Mouse (Mus musculus) myocyte (in vitro differentiated cells): ENCODE measurements around the gene Dyrk3. TPM values are rescaled to one million over a fixed set of nuclear protein-coding genes. Genes with fewer than 3 reads are reported as not detected.

Experiments
- H3K27me3 ChIP-seq: one replicate; pipeline ENCODE4 v1.6.1; 2011; ENCODE audit not compliant: control insufficient read depth, insufficient read depth, insufficient read length
- H3K36me3 ChIP-seq: one replicate; pipeline ENCODE4 v1.6.1; 2011; ENCODE audit not compliant: control insufficient read depth, insufficient read depth
- H3K4me2 ChIP-seq: one replicate; pipeline ENCODE4 v1.6.1; 2011; ENCODE audit warnings: low read depth, control low read depth
- H3K4me3 ChIP-seq: one replicate; pipeline ENCODE4 v1.5.1; 2011; ENCODE audit warnings: mild to moderate bottlenecking, control low read depth, moderate library complexity
- H3K79me2 ChIP-seq: one replicate; pipeline ENCODE4 v1.6.1; 2011; ENCODE audit not compliant: control insufficient read depth, insufficient read depth
- H3ac ChIP-seq: one replicate; pipeline ENCODE4 v1.6.1; 2011; ENCODE audit not compliant: control insufficient read depth, insufficient read length
- CEBPB ChIP-seq: IDR thresholded peaks from 2 replicates; pipeline ENCODE4 v1.6.1; 2011; ENCODE audit warnings: mild to moderate bottlenecking, moderate library complexity; ENCODE audit not compliant: poor library complexity, insufficient read depth, severe bottlenecking
- E2F4 ChIP-seq: IDR thresholded peaks from one replicate; pipeline ENCODE4 v1.6.1; 2011; ENCODE audit warnings: mild to moderate bottlenecking, control low read depth, moderate library complexity; ENCODE audit not compliant: insufficient read depth
- MAX ChIP-seq: IDR thresholded peaks from one replicate; pipeline ENCODE4 v1.6.1; 2011; ENCODE audit warnings: low read depth, mild to moderate bottlenecking, control low read depth
- MYOD1 ChIP-seq, 3 experiments: IDR thresholded peaks; one replicate each; pipeline ENCODE4 v1.6.1; 2011; ENCODE audit warnings: control low read depth in 2 of 3, low read depth in 2 of 3, mild to moderate bottlenecking in 2 of 3, moderate library complexity in 1 of 3; ENCODE audit not compliant: insufficient read length in 2 of 3, control insufficient read depth in 1 of 3
- MYOG ChIP-seq, 3 experiments: IDR thresholded peaks; one replicate each; pipeline ENCODE4 v1.6.1; 2011; ENCODE audit warnings: control low read depth in 2 of 3, low read depth in 2 of 3, mild to moderate bottlenecking in 2 of 3; ENCODE audit not compliant: insufficient read length in 2 of 3, control insufficient read depth in 1 of 3, insufficient read depth in 1 of 3
- POLR2AphosphoS2 ChIP-seq: IDR thresholded peaks from one replicate; pipeline ENCODE4 v1.6.1; 2011; ENCODE audit warnings: low read depth, control low read depth; ENCODE audit not compliant: insufficient read length
- REST ChIP-seq: IDR thresholded peaks from one replicate; pipeline ENCODE4 v1.6.1; 2011; ENCODE audit warnings: mild to moderate bottlenecking, control low read depth, moderate library complexity; ENCODE audit not compliant: insufficient read depth, insufficient read length
- SRF ChIP-seq: IDR thresholded peaks from one replicate; pipeline ENCODE4 v1.6.1; 2011; ENCODE audit warnings: low read depth; ENCODE audit not compliant: control insufficient read depth, insufficient read length
- TCF12 ChIP-seq: IDR thresholded peaks from one replicate; pipeline ENCODE4 v1.6.1; 2011; ENCODE audit warnings: mild to moderate bottlenecking, control low read depth; ENCODE audit not compliant: poor library complexity, insufficient read depth, severe bottlenecking
- TCF3 ChIP-seq: IDR thresholded peaks from one replicate; pipeline ENCODE4 v1.6.1; 2011; ENCODE audit warnings: low read depth, control low read depth; ENCODE audit not compliant: insufficient read length
- USF1 ChIP-seq: IDR thresholded peaks from one replicate; pipeline ENCODE4 v1.6.1; 2011; ENCODE audit warnings: low read depth, mild to moderate bottlenecking, control low read depth, moderate library complexity
- polyA plus RNA-seq: library from polyadenylated mRNA; unstranded; fragments of >200 nt; fragmentation: generic; extraction: Trizol; gene quantifications from one replicate; pipeline ENCODE4 v1.2.1, GENCODE M21; 2012; ENCODE audit warnings: missing spikeins

Gene Dyrk3
- polyA plus RNA-seq, 1 experiment = 2.7 TPM

DNA sequence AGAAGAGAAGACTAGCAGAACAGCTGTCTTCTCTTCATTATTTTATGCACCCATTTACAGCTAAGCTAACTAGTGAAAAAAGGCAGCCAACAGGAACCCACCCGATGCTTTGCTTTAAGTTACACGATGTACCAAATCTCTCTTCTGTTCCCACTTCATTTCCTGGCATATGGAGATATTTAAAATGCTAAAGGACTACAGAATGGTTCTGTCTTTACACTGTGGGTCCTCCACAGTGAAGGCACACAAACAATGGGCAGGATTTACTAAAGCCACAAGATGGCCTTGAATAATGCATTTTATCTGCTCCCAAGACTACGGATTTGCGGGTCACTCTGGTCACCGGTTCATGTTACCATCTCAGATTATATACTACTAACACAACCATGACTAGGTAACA, 1.0 kb downstream of the Dyrk3 start:
- H3ac ChIP-seq = no peak overlapping the region
- peak overlapping the region; percentile 57 for H3K4me3 ChIP-seq
- no peak for TF ChIP-seq POLR2AphosphoS2
- H3K79me2 ChIP-seq = no peaks in the 10 kb centered on the region
- H3K27me3 ChIP-seq = no peaks in the 10 kb centered on the region
- H3K4me2 ChIP-seq = peak overlapping the region; percentile 63
- no peaks in the 10 kb centered on the region for H3K36me3 ChIP-seq

DNA sequence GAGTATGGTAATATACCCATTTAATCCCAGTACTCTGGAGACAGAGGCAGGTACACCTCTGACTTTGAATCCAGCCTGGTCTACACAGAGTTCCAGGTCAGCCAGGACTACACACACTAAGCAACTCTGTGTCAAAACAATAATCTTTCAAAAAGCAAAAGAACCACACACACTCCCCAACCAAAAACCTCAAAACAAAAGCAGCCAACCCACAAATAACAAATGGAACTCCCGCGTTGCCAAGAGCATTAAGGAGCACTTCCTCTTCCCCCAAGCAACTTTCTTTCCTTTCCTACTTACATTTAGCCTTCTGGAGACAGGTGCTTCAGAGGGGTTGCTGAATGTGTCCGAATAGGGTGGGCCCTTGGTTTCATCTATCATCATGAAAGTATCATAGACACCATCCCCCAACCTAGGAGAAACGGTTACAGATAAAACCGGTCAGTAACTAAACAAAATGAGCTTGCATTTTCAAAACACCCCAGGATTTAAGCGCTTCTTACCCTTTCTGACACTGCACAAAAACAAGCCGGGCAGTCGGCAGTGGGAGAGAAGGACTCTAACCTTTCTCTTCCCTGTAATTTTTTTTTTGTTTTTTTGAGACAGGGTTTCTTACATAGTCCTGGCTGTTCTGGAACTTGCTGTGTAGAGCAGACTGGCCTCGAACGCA, 2.0 kb downstream of the Dyrk3 start:
- Histone ChIP-seq H3K36me3 (no peaks in the 10 kb centered on the region), H3K4me3 (no peak overlapping the region), H3K4me2 (peak overlapping the region; percentile 63), H3ac (no peak overlapping the region), H3K79me2 (no peaks in the 10 kb centered on the region), H3K27me3 (no peaks in the 10 kb centered on the region)
- TF ChIP-seq MYOD1 (IDR thresholded peaks at IDR 0.05; ENCODE audit: control insufficient read depth in 1 of 3, insufficient read length in 2 of 3, low read depth in 2 of 3) = no peak
- no peak for TF ChIP-seq REST
- TF ChIP-seq SRF = no peak
- TF ChIP-seq USF1 = no peak
- TF ChIP-seq TCF3 = no peak

- Histone ChIP-seq H3K4me2 (peak overlapping the region; percentile 63), H3K27me3 (no peaks in the 10 kb centered on the region), H3K4me3 (no peak overlapping the region), H3K36me3 (no peaks in the 10 kb centered on the region), H3K79me2 (peaks cover 4% of the 10 kb centered on the region), H3ac (no peak overlapping the region)
- TF ChIP-seq MYOG (IDR thresholded peaks at IDR 0.05; ENCODE audit: control insufficient read depth in 1 of 3, insufficient read depth in 1 of 3, insufficient read length in 2 of 3, low read depth in 2 of 3) (no peak), USF1 (no peak), MAX (no peak), TCF12 (no peak), E2F4 (no peak)
Observed at GRCm38 (mm10) chr1:131134942-131135522, 3.1 kb downstream of the Dyrk3 start.

GRCm38 (mm10) chr1:131134231-131134630, 3.9 kb downstream of the Dyrk3 start:
- Histone ChIP-seq H3ac (no peak overlapping the region), H3K27me3 (no peaks in the 10 kb centered on the region), H3K4me3 (no peak overlapping the region), H3K4me2 (no peak overlapping the region), H3K79me2 (peaks cover 4% of the 10 kb centered on the region), H3K36me3 (no peaks in the 10 kb centered on the region)
- TF ChIP-seq SRF (no peak), CEBPB (no peak), REST (no peak), E2F4 (no peak), USF1 (no peak), TCF12 (no peak)

DNA sequence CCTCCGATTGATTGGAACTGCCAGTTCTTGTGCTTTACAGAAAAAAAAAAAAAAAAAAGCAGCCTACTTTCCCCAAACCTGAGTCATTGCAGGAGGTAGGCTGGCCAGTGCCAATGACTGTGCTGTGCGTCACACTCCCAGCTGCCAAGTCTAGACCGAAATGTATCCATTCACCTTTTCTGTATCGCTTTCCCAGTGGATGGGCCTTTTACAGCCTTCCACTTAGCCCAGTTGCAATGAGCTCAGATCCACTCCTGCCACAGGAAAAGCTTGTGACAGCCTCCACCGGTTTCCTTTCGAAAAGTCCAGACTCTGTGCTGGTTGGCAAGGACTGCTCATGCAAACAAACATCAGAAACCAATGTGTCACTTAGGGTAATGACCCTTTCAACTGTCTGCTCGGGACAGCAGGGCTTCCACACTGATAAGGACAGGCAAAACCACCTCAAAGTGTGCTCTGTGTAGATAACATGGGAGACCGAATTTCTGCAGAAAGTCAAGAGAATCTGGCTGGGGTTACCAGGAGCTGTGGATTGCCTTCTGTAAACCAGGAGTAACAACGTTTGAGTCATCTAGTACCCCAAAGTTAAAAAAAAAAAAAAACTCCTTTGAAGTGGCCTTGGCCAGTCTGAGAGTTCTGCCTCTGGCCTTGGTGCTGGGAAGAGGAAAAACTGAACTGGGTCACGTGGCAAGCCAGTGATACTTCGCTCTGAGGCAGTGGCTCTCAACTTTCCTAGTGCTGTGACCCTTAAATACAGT, 12.0 kb downstream of the Dyrk3 start:
- H3K79me2 ChIP-seq = peaks cover 4% of the 10 kb centered on the region
- no peak overlapping the region for H3K4me3 ChIP-seq
- H3K4me2 ChIP-seq = peak overlapping the region; percentile 66
- no peaks in the 10 kb centered on the region for H3K36me3 ChIP-seq
- no peaks in the 10 kb centered on the region for H3K27me3 ChIP-seq
- TF ChIP-seq MYOD1 (IDR thresholded peaks at IDR 0.05; ENCODE audit: control insufficient read depth in 1 of 3, insufficient read length in 2 of 3, low read depth in 2 of 3) (peak in 1 of 3 experiments; percentile 47), USF1 (peak; percentile 94), CEBPB (no peak), MYOG (IDR thresholded peaks at IDR 0.05; ENCODE audit: control insufficient read depth in 1 of 3, insufficient read depth in 1 of 3, insufficient read length in 2 of 3, low read depth in 2 of 3) (no peak), REST (peak; percentile 67), POLR2AphosphoS2 (no peak)
- H3ac ChIP-seq = no peak overlapping the region
